Mouse (Mus musculus) embryonic facial prominence, embryonic 12.5 days (tissue): ENCODE results near the gene Itpr3. TPM values are rescaled to one million over a fixed set of nuclear protein-coding genes. Genes with fewer than 3 reads are reported as not detected.
A peak's percentile ranks its signal among the peaks of the same experiment; 100 is the strongest.

Source experiments
- ATAC-seq: fragments of 200-750 bp; cut with Nextera tagmentation; 2 replicates; pipeline ENCODE4 v1.8.0; 2017; ENCODE audit not compliant: insufficient number of reproducible peaks, insufficient read depth, low FRiP score, low TSS enrichment
- H3K27ac ChIP-seq: fragments of 300-500 bp; sonication (generic); 2 replicates; pipeline ENCODE4 v1.5.1; 2016; ENCODE audit warnings: mild to moderate bottlenecking
- H3K27me3 ChIP-seq: fragments of 300-500 bp; sonication (generic); 2 replicates; pipeline ENCODE4 v1.6.1; 2016; ENCODE audit warnings: mild to moderate bottlenecking, moderate library complexity
- H3K36me3 ChIP-seq: fragments of 300-500 bp; sonication (generic); 2 replicates; pipeline ENCODE4 v1.6.1; 2016; ENCODE audit warnings: mild to moderate bottlenecking
- H3K4me1 ChIP-seq: fragments of 300-500 bp; sonication (generic); 2 replicates; pipeline ENCODE4 v1.6.1; 2016
- H3K4me2 ChIP-seq: fragments of 300-500 bp; sonication (generic); replicated peaks from 2 replicates; pipeline ENCODE4 v1.6.1; 2016; ENCODE audit warnings: mild to moderate bottlenecking, moderate library complexity
- H3K4me3 ChIP-seq: fragments of 300-500 bp; sonication (generic); 2 replicates; pipeline ENCODE4 v1.5.1; 2016; ENCODE audit warnings: mild to moderate bottlenecking
- H3K9ac ChIP-seq: fragments of 300-500 bp; sonication (generic); 2 replicates; pipeline ENCODE4 v1.6.1; 2016; ENCODE audit warnings: mild to moderate bottlenecking, moderate library complexity
- H3K9me3 ChIP-seq: fragments of 300-500 bp; sonication (generic); 2 replicates; pipeline ENCODE4 v1.6.1; 2016; ENCODE audit warnings: mild to moderate bottlenecking, moderate library complexity
- WGBS: fragments of 180-500 bp; shearing (Covaris S2); methylation state at CpG from one replicate; pipeline ENCODE4 v1.1.7; 2016; 5-methylcytosine and 5-hydroxymethylcytosine counted together
- polyA plus RNA-seq: library from polyadenylated mRNA; unstranded; fragments of >200 nt; fragmentation: Nextera tagmentation; extraction: Ambion mirVana; gene quantifications from 2 replicates; pipeline ENCODE4 v1.2.1, GENCODE M21; 2016

The Itpr3 gene
- polyA plus RNA-seq, 1 experiment from 2014 or later: 3.2 TPM

DNA sequence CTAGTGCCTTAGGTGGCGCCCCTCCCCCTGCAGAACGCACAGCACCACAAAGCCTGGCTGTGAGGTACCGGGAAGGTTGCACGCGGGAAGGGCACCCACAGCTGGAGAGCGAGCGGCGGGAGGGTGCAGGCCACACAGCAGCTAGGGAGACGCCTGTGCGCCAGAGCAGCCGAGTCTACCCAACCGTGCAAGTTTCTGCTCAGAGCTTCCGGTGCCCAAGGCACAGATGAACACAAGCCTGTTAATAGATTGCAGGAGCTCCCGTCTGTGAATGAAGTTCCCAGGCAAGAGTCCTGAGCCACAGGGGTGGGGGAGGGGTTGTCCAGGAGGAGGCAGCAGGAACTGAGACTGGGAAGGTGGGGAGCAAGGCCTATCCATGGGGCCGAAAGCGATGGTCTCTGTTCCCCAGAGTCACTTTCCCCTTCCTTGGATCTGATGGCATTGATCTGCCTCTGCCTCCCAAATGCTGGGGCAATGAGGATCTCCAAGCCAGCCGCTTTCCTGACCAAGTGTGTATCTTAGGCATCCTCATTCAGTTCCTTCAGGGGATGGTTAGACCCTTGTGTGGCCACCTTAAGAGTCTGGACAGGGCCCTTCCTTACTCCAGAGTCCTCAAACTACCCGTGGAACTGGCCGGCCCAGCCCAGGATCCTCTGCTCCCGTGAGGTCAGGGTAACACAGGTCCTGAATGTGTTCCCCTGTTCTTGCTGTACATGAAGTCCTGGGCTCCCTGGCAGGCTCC, 16.6 kb upstream of the Itpr3 start:
- peak overlapping the region; percentile 32 for H3K4me2 ChIP-seq
- H3K4me1 ChIP-seq: peaks cover 43% of the 10 kb centered on the region
- no peaks in the 10 kb centered on the region for H3K27me3 ChIP-seq
- 7% methylated on average over 20 of the region's 20 CpGs for WGBS
- peak overlapping the region; percentile 77 for H3K27ac ChIP-seq
- no peaks in the 10 kb centered on the region for H3K9me3 ChIP-seq
- no peak overlapping the region for H3K4me3 ChIP-seq
- peak; percentile 35 for ATAC-seq
- no peak overlapping the region for H3K9ac ChIP-seq
- no peaks in the 10 kb centered on the region for H3K36me3 ChIP-seq

DNA sequence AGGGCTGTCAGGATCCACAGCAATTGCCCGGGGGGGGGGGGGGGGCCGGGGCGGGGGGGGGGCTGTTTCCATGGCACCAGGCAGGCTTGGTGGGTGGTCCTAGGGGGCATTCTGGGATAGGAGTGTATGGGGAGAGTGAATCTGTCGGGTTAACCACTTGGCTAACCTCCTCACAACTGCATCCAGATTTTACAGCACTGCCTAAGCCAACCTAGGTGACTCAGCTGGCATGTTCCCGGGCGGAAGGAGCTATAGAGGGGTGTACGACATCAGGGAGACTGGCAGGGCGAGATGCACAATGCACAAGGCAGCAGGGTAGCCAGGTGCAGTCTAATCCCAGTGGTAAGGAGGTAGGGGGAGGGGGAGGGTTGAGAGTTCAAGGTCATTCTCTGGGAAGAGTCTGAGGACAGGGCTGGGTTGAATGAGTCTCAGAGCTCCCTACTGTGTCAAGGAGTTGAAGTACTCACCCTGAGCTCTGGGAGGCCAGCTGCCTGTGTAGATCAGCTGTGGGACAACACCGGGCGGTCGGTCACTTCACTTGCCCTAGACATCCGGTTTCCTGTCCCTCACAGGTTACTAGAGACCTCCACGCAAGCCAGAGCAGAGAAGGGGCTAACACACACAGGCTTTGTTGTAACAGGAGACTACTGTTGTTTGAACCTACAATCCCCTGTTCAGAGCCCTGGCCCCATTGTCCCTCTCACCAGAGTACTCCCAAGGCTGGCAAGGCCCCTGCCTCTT, 15.9 kb upstream of the Itpr3 start:
- H3K4me3 ChIP-seq: no peak overlapping the region
- H3K9me3 ChIP-seq: no peaks in the 10 kb centered on the region
- 31% methylated on average over 13 of the region's 13 CpGs for WGBS
- H3K9ac ChIP-seq: no peak overlapping the region
- no peak for ATAC-seq
- H3K27ac ChIP-seq: peak overlapping the region; percentile 77; the same call in 1 of the 2 replicates
- no peaks in the 10 kb centered on the region for H3K36me3 ChIP-seq
- H3K4me1 ChIP-seq: peaks cover 43% of the 10 kb centered on the region
- no peak overlapping the region for H3K4me2 ChIP-seq
- no peaks in the 10 kb centered on the region for H3K27me3 ChIP-seq

DNA sequence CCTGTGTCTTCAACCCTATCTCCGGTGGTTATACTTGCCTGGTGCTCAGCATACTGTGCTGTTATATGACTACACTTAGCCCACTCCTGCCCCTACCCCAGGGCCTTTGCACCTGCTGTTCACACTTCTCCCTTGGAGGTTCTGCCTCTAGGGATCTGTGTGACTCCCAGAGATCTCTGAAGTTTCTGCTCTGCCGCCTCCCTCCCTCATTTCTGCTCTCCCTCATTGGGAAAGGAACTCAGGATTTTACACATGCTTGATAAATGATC, 15.4 kb upstream of the Itpr3 start:
- Histone ChIP-seq H3K4me2 (no peak overlapping the region), H3K27me3 (no peaks in the 10 kb centered on the region), H3K36me3 (no peaks in the 10 kb centered on the region), H3K27ac (no peak overlapping the region), H3K4me3 (no peak overlapping the region), H3K9me3 (no peaks in the 10 kb centered on the region), H3K4me1 (peaks cover 39% of the 10 kb centered on the region), H3K9ac (no peak overlapping the region)
- WGBS: 73% methylated on average over 2 of the region's 2 CpGs
- no peak for ATAC-seq

DNA sequence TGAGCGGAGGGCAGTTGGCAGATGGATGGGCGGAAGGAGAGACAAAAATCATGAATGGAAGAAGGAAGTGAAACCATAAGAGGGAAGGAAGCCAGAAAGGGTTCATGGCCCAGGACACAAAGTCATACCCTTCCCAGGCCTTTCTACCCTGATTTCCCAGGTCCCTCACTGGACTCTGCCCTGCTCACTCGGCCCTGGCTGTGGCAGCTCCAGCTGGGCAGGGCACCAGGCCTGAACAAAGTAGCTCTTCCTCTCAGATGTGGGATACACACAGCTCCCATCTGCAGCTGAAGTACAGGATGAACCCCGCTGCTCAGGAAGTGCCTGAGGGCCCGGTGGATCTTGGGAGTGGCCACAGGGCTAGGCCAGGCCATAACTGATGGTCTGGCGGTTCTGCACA, 14.3 kb upstream of the Itpr3 start:
- no peaks in the 10 kb centered on the region for H3K36me3 ChIP-seq
- no peak for ATAC-seq
- peak overlapping the region; percentile 29; the same call in 1 of the 2 replicates for H3K9ac ChIP-seq
- no peaks in the 10 kb centered on the region for H3K27me3 ChIP-seq
- H3K27ac ChIP-seq: no peak overlapping the region
- H3K4me3 ChIP-seq: no peak overlapping the region
- no peaks in the 10 kb centered on the region for H3K9me3 ChIP-seq
- no peak overlapping the region for H3K4me2 ChIP-seq
- peaks cover 36% of the 10 kb centered on the region for H3K4me1 ChIP-seq
- WGBS: 53% methylated on average over 6 of the region's 6 CpGs

DNA sequence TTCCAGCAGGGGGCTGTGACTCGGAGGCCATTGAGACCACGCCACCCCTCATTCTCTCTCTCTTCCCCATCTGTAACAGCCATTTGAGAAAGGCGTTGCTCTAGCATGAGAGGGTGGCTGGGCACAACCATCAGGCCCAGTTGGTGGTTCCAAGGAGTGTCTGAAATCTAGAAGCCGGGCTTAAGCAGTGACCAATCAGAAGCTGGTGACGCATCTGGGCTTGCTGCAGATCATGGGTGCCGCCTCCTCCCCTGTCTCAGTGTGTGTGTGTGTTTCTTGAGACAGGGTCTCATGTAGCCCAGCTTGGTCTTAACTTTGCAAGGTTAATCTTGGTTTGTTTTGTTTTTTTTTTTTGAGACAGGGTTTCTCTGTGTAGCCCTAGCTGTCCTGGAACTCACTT, 11.9 kb upstream of the Itpr3 start:
- no peak for ATAC-seq
- Histone ChIP-seq H3K9me3 (no peaks in the 10 kb centered on the region), H3K9ac (no peak overlapping the region), H3K27ac (no peak overlapping the region), H3K27me3 (no peaks in the 10 kb centered on the region), H3K4me2 (no peak overlapping the region), H3K36me3 (no peaks in the 10 kb centered on the region), H3K4me1 (peaks cover 20% of the 10 kb centered on the region), H3K4me3 (no peak overlapping the region)
- 84% methylated on average over 6 of the region's 6 CpGs for WGBS

DNA sequence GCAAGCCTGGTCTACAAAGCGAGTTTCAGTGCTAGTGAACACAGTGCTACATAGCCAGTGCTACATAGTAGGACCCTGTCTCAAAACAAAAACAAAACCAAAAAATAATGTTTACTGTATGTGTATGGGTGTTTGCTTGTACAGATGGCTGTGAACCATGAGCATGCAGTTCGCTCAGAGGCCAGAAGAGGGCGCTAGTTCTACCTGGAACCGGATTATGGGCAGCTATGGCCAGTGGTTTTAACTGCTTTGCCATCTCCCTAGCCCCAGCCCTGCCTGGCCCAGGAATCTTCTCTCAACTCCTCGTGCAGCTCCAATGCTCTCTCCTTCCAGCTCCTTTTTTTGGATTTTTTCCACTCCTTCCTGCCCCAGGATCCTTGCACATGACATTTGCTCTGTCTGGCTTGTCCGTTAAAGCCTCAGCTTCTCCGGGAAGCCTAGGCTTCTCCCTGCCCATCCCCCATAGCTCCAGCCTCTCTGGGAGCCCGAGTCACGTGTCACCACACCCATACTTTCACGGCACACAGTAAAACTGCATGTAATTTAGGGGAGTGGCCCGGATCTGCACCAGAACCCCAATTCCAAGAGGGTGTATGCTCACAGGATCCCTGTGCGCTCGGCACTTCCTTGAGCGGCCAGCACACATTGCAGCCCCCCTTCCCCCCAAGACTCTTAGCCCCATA, 9.2 kb upstream of the Itpr3 start:
- no peaks in the 10 kb centered on the region for H3K27me3 ChIP-seq
- ATAC-seq: no peak
- H3K9ac ChIP-seq: no peak overlapping the region
- H3K4me2 ChIP-seq: no peak overlapping the region
- H3K4me3 ChIP-seq: no peak overlapping the region
- no peaks in the 10 kb centered on the region for H3K9me3 ChIP-seq
- 61% methylated on average over 14 of the region's 14 CpGs for WGBS
- peaks cover 14% of the 10 kb centered on the region for H3K4me1 ChIP-seq
- no peaks in the 10 kb centered on the region for H3K36me3 ChIP-seq
- H3K27ac ChIP-seq: peak overlapping the region; percentile 63

DNA sequence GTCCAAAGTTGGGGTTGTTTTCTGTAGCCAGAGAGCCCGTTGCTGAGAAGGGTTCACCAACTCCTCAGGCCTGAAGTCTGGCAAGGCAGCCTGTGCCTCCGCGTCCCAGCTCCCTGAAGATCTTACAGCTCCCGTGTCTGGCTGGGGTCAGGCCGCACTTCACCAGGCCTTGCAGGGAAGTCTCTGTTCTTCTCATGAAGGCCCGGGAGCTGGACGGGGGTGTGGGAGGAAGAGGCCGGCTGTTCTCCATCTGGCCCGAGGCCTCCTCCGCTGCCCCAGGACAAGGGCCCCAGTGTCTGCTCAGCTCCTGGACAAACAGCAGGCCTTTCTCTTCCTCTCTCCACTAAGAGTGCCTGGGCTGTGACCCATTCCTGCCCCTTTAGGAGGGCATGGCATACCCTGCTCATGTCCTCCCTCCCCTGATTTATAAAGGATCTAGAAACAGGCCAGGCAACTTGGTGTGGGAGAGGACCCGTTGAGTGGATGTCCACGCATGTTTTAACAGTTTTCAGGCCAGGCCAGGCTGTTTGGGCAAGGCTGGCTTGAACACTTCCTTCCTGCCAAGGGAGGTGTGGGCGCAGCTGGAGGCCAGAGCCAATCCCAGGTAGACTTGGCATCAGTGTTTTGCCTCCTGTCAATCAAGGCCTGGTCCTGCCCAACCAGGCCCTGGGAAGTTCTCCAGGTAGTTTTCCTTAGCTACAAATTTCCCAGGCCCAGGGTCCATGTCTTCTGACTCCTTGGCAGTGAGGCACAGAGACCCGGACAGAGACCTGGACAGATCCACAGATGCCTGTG, 8.5 kb upstream of the Itpr3 start:
- H3K27me3 ChIP-seq: no peaks in the 10 kb centered on the region
- H3K9me3 ChIP-seq: no peaks in the 10 kb centered on the region
- peaks cover 14% of the 10 kb centered on the region for H3K4me1 ChIP-seq
- no peak for ATAC-seq
- no peak overlapping the region for H3K4me3 ChIP-seq
- peak overlapping the region; percentile 63 for H3K27ac ChIP-seq
- no peak overlapping the region for H3K9ac ChIP-seq
- H3K36me3 ChIP-seq: no peaks in the 10 kb centered on the region
- no peak overlapping the region for H3K4me2 ChIP-seq
- 44% methylated on average over 14 of the region's 14 CpGs for WGBS

DNA sequence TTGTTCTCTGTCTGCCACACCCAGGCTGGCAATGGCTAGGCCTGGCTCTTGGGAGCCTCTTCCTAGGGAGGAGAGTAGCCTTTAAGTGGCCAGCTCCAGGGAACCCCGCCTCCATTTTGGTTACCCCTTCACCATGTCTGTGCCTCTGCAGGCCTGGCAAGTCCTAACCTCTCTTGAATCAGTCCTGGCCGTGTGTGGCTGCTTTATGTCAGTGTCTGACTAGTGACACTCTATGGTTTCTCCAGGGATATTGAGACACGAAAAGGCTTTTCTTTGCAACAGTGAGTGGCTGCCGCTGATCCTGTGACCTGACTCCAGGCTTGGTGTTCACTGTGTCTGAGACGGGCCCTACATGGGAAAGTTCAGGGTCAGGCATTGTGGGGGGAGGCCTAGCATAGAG, 6.3 kb upstream of the Itpr3 start:
- no peak overlapping the region for H3K9ac ChIP-seq
- peaks cover 14% of the 10 kb centered on the region for H3K4me1 ChIP-seq
- H3K36me3 ChIP-seq: no peaks in the 10 kb centered on the region
- no peak overlapping the region for H3K4me2 ChIP-seq
- no peak overlapping the region for H3K4me3 ChIP-seq
- 53% methylated on average over 5 of the region's 5 CpGs for WGBS
- no peaks in the 10 kb centered on the region for H3K27me3 ChIP-seq
- ATAC-seq: no peak
- peak overlapping the region; percentile 20; the same call in 1 of the 2 replicates for H3K27ac ChIP-seq
- H3K9me3 ChIP-seq: no peaks in the 10 kb centered on the region

DNA sequence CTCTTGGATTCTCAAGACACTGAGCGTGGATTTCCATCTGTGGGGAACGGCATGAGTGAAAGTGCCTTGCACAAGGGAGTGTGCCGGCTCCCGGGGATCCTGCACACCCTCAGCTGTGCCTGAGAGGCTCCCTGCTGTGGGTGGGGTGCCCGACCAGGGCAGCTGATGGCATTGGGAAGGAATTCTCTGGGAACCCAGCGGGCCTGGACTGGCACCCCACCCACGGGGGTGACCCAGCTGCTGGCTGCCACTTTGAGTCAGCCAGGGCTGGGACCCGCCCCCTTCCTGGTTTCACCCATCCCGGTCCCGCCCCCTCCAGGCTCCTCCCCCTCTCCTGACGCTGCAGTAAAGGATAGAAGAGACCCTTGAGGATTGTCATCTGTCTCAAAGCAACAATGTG, 5.6 kb upstream of the Itpr3 start:
- peak overlapping the region; percentile 19 for H3K4me2 ChIP-seq
- no peaks in the 10 kb centered on the region for H3K27me3 ChIP-seq
- ATAC-seq: no peak
- H3K4me1 ChIP-seq: peaks cover 14% of the 10 kb centered on the region
- H3K9me3 ChIP-seq: no peaks in the 10 kb centered on the region
- no peak overlapping the region for H3K9ac ChIP-seq
- 45% methylated on average over 10 of the region's 11 CpGs for WGBS
- H3K27ac ChIP-seq: 0 out of 2 replicates have a peak overlapping the region, but pooled peaks have one; percentile 20
- H3K4me3 ChIP-seq: no peak overlapping the region
- H3K36me3 ChIP-seq: no peaks in the 10 kb centered on the region

DNA sequence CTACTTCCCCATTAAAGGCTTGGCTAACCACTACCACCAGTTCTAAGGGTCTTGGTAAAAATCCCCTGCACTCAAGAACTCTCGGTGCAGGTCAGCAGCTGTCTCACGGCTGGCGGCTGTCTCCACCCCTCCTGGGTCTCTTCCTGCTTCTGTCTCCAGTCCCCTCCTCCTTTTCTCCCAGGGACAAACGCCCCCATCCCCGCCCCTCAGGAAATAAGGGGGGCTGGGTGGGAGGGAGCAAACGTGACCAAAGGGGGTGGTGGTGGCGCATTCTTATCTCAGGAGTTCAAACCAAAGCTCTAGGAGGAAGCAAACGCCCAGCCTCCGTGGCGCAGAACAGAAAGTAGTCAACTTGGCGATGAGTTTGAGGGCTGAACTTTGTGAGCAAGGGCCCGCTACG, 934 bp upstream of the Itpr3 start:
- peak overlapping the region; percentile 25 for H3K27ac ChIP-seq
- no peaks in the 10 kb centered on the region for H3K36me3 ChIP-seq
- peak overlapping the region; percentile 70 for H3K4me2 ChIP-seq
- H3K9ac ChIP-seq: 0 out of 2 replicates have a peak overlapping the region, but pooled peaks have one; percentile 2
- peaks cover 28% of the 10 kb centered on the region for H3K4me1 ChIP-seq
- peaks cover 28% of the 10 kb centered on the region for H3K27me3 ChIP-seq
- H3K4me3 ChIP-seq: peak overlapping the region; percentile 56
- under 1% methylated on average over 13 of the region's 13 CpGs for WGBS
- no peaks in the 10 kb centered on the region for H3K9me3 ChIP-seq
- 0 out of 2 replicates have a peak, but pooled peaks have one; percentile 17 for ATAC-seq

DNA sequence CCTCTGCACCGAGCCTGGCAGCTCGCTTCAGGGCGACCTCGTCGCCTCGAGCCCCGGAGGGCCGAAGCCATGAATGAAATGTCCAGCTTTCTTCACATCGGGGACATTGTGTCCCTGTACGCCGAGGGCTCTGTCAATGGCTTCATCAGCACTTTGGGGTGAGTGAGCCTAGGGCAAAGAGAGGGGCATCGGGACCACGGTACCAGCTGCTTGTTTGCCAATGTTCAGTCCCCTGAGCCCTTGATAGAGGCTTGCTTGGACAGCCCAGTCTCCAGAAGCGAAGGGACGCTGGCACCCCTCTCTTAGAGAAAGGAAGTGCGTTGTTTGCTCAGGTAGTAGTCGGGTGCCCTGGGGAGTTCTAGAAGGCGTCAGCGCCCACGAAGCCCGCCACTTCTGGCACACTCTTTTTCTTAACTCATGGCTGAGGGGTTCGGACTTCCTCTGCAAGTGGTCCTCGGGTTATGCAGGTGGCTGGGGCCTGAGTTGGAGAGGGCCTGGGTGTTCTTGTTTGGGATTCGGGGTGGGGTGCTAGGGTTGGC, 482 bp downstream of the Itpr3 start:
- peak overlapping the region; percentile 70 for H3K4me2 ChIP-seq
- H3K9ac ChIP-seq: peak overlapping the region; percentile 62
- H3K27me3 ChIP-seq: peaks cover 28% of the 10 kb centered on the region
- peak overlapping the region; percentile 56 for H3K4me3 ChIP-seq
- H3K9me3 ChIP-seq: no peaks in the 10 kb centered on the region
- no peak for ATAC-seq
- 1% methylated on average over 24 of the region's 24 CpGs for WGBS
- peak overlapping the region; percentile 38; the same call in 1 of the 2 replicates for H3K27ac ChIP-seq
- H3K36me3 ChIP-seq: no peaks in the 10 kb centered on the region
- peaks cover 19% of the 10 kb centered on the region for H3K4me1 ChIP-seq
